Mouse (Mus musculus) testis, adult 2 months (tissue): ENCODE measurements at regions not wholly inside any gene's neighbourhood (a gene's known extent, or its start where the extent isn't known, plus 50 kb on each side); places are given as distances from the start of the nearest gene placed in this dataset.

Experiments used
- CTCF ChIP-seq: fragments of 200-500 bp; IDR thresholded peaks from 2 replicates; pipeline ENCODE4 v1.5.1; 2012; ENCODE audit warnings: low read depth, mild to moderate bottlenecking, inconsistent platforms, low read length, moderate library complexity; ENCODE audit not compliant: control insufficient read depth, insufficient read depth, insufficient replicate concordance
- POLR2A ChIP-seq: fragments of 200-500 bp; IDR thresholded peaks from 2 replicates; pipeline ENCODE4 v1.6.1; 2012; ENCODE audit warnings: low read depth, mild to moderate bottlenecking, inconsistent platforms, low read length, moderate library complexity; ENCODE audit not compliant: control insufficient read depth

GRCm38 (mm10) chr16:78709943-78710342 is 133.4 kb upstream of the D16Ertd472e start:
- no peak for TF ChIP-seq CTCF
- no peak for TF ChIP-seq POLR2A
